Mouse (Mus musculus) cerebellum, adult 2 months (tissue): ENCODE results near the gene Armh3.

ENCODE experiments used
- CTCF ChIP-seq: fragments of 200-500 bp; IDR thresholded peaks from 2 replicates; pipeline ENCODE4 v1.5.1; 2011; ENCODE audit warnings: low read depth, mild to moderate bottlenecking, control low read depth, low read length, moderate library complexity, borderline replicate concordance; ENCODE audit not compliant: insufficient read depth
- POLR2A ChIP-seq: fragments of 200-500 bp; IDR thresholded peaks from 2 replicates; pipeline ENCODE4 v1.6.1; 2011; ENCODE audit warnings: low read length, control low read depth, borderline replicate concordance; ENCODE audit not compliant: insufficient read depth

DNA sequence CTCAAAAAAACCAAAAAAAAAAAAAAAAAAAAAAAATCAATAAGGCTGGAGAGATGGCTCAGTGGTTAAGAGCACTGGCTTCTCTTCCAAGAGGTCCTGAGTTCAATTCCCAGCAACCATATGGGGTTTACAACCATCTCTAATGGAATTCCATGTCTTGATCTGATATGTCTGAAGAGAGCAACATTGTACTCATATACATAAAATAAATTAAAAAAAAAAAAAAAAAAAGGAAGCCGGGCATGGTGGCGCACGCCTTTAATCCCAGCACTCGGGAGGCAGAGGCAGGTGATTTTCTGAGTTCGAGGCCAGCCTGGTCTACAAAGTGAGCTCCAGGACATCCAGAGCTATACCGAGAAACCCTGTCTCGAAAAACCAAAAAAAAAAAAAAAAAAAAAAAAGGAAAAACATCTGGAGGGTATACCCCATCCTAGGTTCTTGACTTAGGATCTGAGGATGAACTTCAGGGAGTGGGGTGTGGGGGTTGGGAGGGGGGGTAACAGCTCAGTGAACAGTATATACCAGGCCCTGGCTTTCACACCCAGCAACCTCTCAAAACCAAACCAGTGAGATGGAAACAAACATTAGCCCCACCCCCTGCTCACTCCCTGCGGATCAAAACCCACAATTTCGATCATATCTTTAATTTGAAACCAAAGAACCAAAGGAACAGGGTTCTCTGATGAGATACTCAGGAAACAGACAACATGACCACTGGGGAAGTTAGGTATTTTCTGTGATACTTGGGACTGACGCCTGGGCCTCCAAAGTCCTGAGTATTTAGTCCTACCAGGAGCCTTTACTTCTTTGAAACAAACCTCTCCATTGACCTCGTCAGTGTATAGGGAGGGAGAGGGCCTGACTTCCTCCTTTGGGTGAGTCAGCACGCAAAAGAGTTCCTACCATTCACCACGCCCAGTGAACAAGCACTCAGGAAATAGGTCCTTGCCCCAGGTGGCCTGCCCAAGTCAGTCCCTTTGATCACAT, 208.1 kb downstream of the Armh3 start:
- TF ChIP-seq POLR2A (no peak), CTCF (no peak)
